Mouse (Mus musculus) thymus, adult 2 months (tissue): ENCODE measurements around the gene Clpp. TPM values are rescaled to one million over a fixed set of nuclear protein-coding genes. Genes with fewer than 3 reads are reported as not detected.
A peak's percentile ranks its signal among the peaks of the same experiment; 100 is the strongest.

Source experiments
- DNase-seq: peaks from one replicate; pipeline ENCODE4 v3.0.0; 2021
- H3K27ac ChIP-seq: fragments of 200-500 bp; 2 replicates; pipeline ENCODE4 v1.5.1; 2012; ENCODE audit warnings: low read length, control low read depth; ENCODE audit not compliant: control insufficient read depth, insufficient read depth
- H3K27me3 ChIP-seq: fragments of 200-500 bp; 2 replicates; pipeline ENCODE4 v1.6.1; 2012; ENCODE audit warnings: mild to moderate bottlenecking, low read length, moderate library complexity, mixed read lengths; ENCODE audit not compliant: control insufficient read depth, insufficient read depth
- H3K36me3 ChIP-seq: fragments of 200-500 bp; 2 replicates; pipeline ENCODE4 v1.6.1; 2012; ENCODE audit warnings: mild to moderate bottlenecking, low read length, moderate library complexity; ENCODE audit not compliant: control insufficient read depth, insufficient read depth
- H3K4me1 ChIP-seq: fragments of 200-500 bp; replicated peaks from 2 replicates; pipeline ENCODE4 v1.6.1; 2012; ENCODE audit warnings: low read length; ENCODE audit not compliant: control insufficient read depth, insufficient read depth
- H3K4me3 ChIP-seq: fragments of 200-500 bp; 2 replicates; pipeline ENCODE4 v1.5.1; 2012; ENCODE audit warnings: mild to moderate bottlenecking, low read length, control low read depth, moderate library complexity; ENCODE audit not compliant: control insufficient read depth, insufficient read depth
- CTCF ChIP-seq: fragments of 200-500 bp; IDR thresholded peaks from 2 replicates; pipeline ENCODE4 v1.5.1; 2012; ENCODE audit warnings: mild to moderate bottlenecking, control low read depth, low read length, moderate library complexity, borderline replicate concordance; ENCODE audit not compliant: control insufficient read depth, poor library complexity, insufficient read depth; ENCODE audit errors: extremely low read depth
- POLR2A ChIP-seq: fragments of 200-500 bp; IDR thresholded peaks from 2 replicates; pipeline ENCODE4 v1.6.1; 2012; ENCODE audit warnings: mild to moderate bottlenecking, low read length, control low read depth, moderate library complexity; ENCODE audit not compliant: control insufficient read depth, poor library complexity, insufficient read depth; ENCODE audit errors: extremely low read depth
- WGBS: fragments of 180-500 bp; shearing (Covaris S2); methylation state at CpG from one replicate; pipeline ENCODE4 v1.1.7; 2018; 5-methylcytosine and 5-hydroxymethylcytosine counted together
- polyA plus RNA-seq: library from polyadenylated mRNA; depleted of rRNA; stranded (reverse); fragments of >200 nt; gene quantifications from 2 replicates; pipeline ENCODE4 v1.2.3, GENCODE M21; 2012

Clpp gene
- polyA plus RNA-seq, 1 experiment = 144 TPM

- Histone ChIP-seq H3K4me3 (no peak overlapping the region), H3K36me3 (peaks cover 46% of the 10 kb centered on the region), H3K4me1 (peaks cover 8% of the 10 kb centered on the region), H3K27ac (no peak overlapping the region), H3K27me3 (no peaks in the 10 kb centered on the region)
- 97% methylated on average over 13 of the region's 13 CpGs for WGBS
- no peak for DNase-seq
- TF ChIP-seq CTCF = no peak
- TF ChIP-seq POLR2A = no peak
Measured at GRCm38 (mm10) chr17:57007137-57007905, 17.2 kb downstream of the Clpp start.

- Histone ChIP-seq H3K4me3 (peak overlapping the region; percentile 89), H3K36me3 (peaks cover 21% of the 10 kb centered on the region), H3K4me1 (peaks cover 8% of the 10 kb centered on the region), H3K27ac (peak overlapping the region; percentile 69; the same call in 1 of the 2 replicates), H3K27me3 (no peaks in the 10 kb centered on the region)
- WGBS = under 1% methylated on average over 19 of the region's 19 CpGs
- no peak for DNase-seq
- no peak for TF ChIP-seq CTCF
- no peak for TF ChIP-seq POLR2A
Measured at GRCm38 (mm10) chr17:57010911-57011235, 20.8 kb downstream of the Clpp start.

GRCm38 (mm10) chr17:57011236-57012141 lies 21.4 kb downstream of the Clpp start, which contains the start of the genes Gtf2f1 and Gm17949:
Gene Gtf2f1, minus strand, starts transcription at chr17:57011288.
Gene Gm17949, plus strand, starts transcription at chr17:57011469.
- Histone ChIP-seq H3K27me3 (no peaks in the 10 kb centered on the region), H3K4me1 (peaks cover 8% of the 10 kb centered on the region), H3K27ac (peak within 1 kb of the TSS; percentile 69), H3K36me3 (peaks cover 14% of the 10 kb centered on the region), H3K4me3 (peak within 1 kb of the TSS; percentile 89)
- TF ChIP-seq POLR2A (peak; percentile 98), CTCF (0 out of 2 replicates have a peak, but pooled peaks have one; percentile 43)
- DNase-seq = peak; percentile 87
- under 1% methylated on average over 51 of the region's 51 CpGs for WGBS

GRCm38 (mm10) chr17:57012245-57012795 lies 22.2 kb downstream of the Clpp start:
- Histone ChIP-seq H3K4me3 (no peak overlapping the region), H3K27ac (peak overlapping the region; percentile 37), H3K27me3 (no peaks in the 10 kb centered on the region), H3K4me1 (peaks cover 8% of the 10 kb centered on the region), H3K36me3 (peaks cover 6% of the 10 kb centered on the region)
- DNase-seq = no peak
- TF ChIP-seq POLR2A (no peak), CTCF (no peak)
- 91% methylated on average over 13 of the region's 13 CpGs for WGBS

GRCm38 (mm10) chr17:57019693-57020092 lies 29.6 kb downstream of the Clpp start:
- Histone ChIP-seq H3K4me1 (no peaks in the 10 kb centered on the region), H3K4me3 (no peak overlapping the region), H3K27ac (no peak overlapping the region), H3K36me3 (peaks cover 37% of the 10 kb centered on the region), H3K27me3 (no peaks in the 10 kb centered on the region)
- WGBS = 98% methylated on average over 2 of the region's 2 CpGs
- DNase-seq = no peak
- TF ChIP-seq CTCF (no peak), POLR2A (no peak)

GRCm38 (mm10) chr17:57020960-57021359 lies 30.9 kb downstream of the Clpp start:
- no peak overlapping the region for H3K4me3 ChIP-seq
- H3K36me3 ChIP-seq = peaks cover 49% of the 10 kb centered on the region
- 95% methylated on average over 5 of the region's 5 CpGs for WGBS
- H3K4me1 ChIP-seq = no peaks in the 10 kb centered on the region
- no peaks in the 10 kb centered on the region for H3K27me3 ChIP-seq
- H3K27ac ChIP-seq = no peak overlapping the region
- DNase-seq = no peak
- TF ChIP-seq CTCF (no peak), POLR2A (no peak)
